Mouse (Mus musculus) hindbrain, postnatal 0 days (tissue): ENCODE measurements around the gene Grk1. TPM values are rescaled to one million over a fixed set of nuclear protein-coding genes. Genes with fewer than 3 reads are reported as not detected.

Source experiments
- ATAC-seq: fragments of 200-750 bp; cut with Nextera tagmentation; 2 replicates; pipeline ENCODE4 v1.8.0; 2017; ENCODE audit warnings: mild to moderate bottlenecking, moderate TSS enrichment, moderate library complexity
- DNase-seq: peaks from one replicate; pipeline ENCODE4 v3.0.0-alpha.2; 2015; ENCODE audit warnings: low spot score
- H3K27ac ChIP-seq: fragments of 300-500 bp; sonication (generic); 2 replicates; pipeline ENCODE4 v1.5.1; 2014; ENCODE audit warnings: mild to moderate bottlenecking
- H3K27me3 ChIP-seq: fragments of 300-500 bp; sonication (generic); 2 replicates; pipeline ENCODE4 v1.6.1; 2014; ENCODE audit warnings: low read length, mixed read lengths; ENCODE audit not compliant: insufficient read depth
- H3K36me3 ChIP-seq: fragments of 300-500 bp; sonication (generic); 2 replicates; pipeline ENCODE4 v1.6.1; 2014; ENCODE audit warnings: low read length, mixed read lengths; ENCODE audit not compliant: insufficient read depth
- H3K4me1 ChIP-seq: fragments of 300-500 bp; sonication (generic); 2 replicates; pipeline ENCODE4 v1.6.1; 2014; ENCODE audit warnings: antibody characterized with exemption, low read length, mixed read lengths; ENCODE audit not compliant: insufficient read depth
- H3K4me2 ChIP-seq: fragments of 300-500 bp; sonication (generic); 2 replicates; pipeline ENCODE4 v1.6.1; 2014; ENCODE audit warnings: low read depth, mild to moderate bottlenecking, low read length, moderate library complexity, mixed read lengths
- H3K4me3 ChIP-seq: fragments of 300-500 bp; sonication (generic); 2 replicates; pipeline ENCODE4 v1.5.1; 2014; ENCODE audit warnings: low read length
- H3K9ac ChIP-seq: fragments of 300-500 bp; sonication (generic); replicated peaks from 2 replicates; pipeline ENCODE4 v1.6.1; 2014; ENCODE audit warnings: mild to moderate bottlenecking, low read length, moderate library complexity, mixed read lengths
- H3K9me3 ChIP-seq: fragments of 300-500 bp; sonication (generic); 2 replicates; pipeline ENCODE4 v1.6.1; 2016; ENCODE audit warnings: low read length, mixed read lengths
- CTCF ChIP-seq: IDR thresholded peaks from 2 replicates; pipeline ENCODE4 v1.5.1; 2016; ENCODE audit warnings: antibody characterized with exemption, control low read depth, low read depth
- WGBS: fragments of 180-500 bp; shearing (Covaris S2); extraction: QIAGEN DNeasy Blood & Tissue Kit; methylation state at CpG from one replicate; pipeline ENCODE4 v1.1.7; 2014; 5-methylcytosine and 5-hydroxymethylcytosine counted together
- polyA plus RNA-seq: library from polyadenylated mRNA; unstranded; fragments of >200 nt; fragmentation: Nextera tagmentation; extraction: Ambion mirVana; gene quantifications from 2 replicates; pipeline ENCODE4 v1.2.1, GENCODE M21; 2015
- total RNA-seq: library from RNA; depleted of rRNA; stranded (reverse); fragments of >200 nt; gene quantifications from 2 replicates; pipeline ENCODE4 v1.2.3, GENCODE M21; 2014

The Grk1 gene
- total and polyA plus RNA-seq, 2 experiments from 2014 or later = not detected

DNA sequence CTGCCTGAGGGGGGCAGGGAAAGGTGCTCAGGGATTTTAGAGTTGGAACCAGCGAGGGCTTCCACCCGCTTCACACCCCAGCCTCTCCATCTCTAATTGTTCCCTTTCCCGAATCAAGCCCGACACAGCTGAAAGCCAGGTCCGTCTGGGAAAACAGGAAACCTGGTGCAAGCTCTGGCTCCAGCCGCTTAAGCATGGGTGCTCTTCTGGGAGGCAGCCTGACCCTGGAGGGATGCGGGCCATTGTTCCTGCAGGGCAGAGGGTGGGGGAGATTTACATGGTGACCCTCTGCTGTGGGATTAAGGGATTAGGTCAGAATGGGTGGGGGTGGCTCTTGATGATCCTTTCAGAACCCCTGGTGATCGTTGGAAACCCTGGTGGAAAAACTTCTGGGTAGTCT is 31.2 kb downstream of the Grk1 start:
- no peaks in the 10 kb centered on the region for H3K4me1 ChIP-seq
- no peak overlapping the region for H3K27ac ChIP-seq
- peaks cover 16% of the 10 kb centered on the region; the same call in 1 of the 2 replicates for H3K27me3 ChIP-seq
- TF ChIP-seq CTCF = no peak
- ATAC-seq (no peak), DNase-seq (no peak)
- H3K36me3 ChIP-seq = no peaks in the 10 kb centered on the region
- 17% methylated on average over 8 of the region's 8 CpGs for WGBS
- no peak overlapping the region for H3K9ac ChIP-seq
- H3K4me3 ChIP-seq = peak overlapping the region; percentile 8; the same call in 1 of the 2 replicates
- peak overlapping the region; percentile 21; the same call in 1 of the 2 replicates for H3K4me2 ChIP-seq
- no peaks in the 10 kb centered on the region for H3K9me3 ChIP-seq

DNA sequence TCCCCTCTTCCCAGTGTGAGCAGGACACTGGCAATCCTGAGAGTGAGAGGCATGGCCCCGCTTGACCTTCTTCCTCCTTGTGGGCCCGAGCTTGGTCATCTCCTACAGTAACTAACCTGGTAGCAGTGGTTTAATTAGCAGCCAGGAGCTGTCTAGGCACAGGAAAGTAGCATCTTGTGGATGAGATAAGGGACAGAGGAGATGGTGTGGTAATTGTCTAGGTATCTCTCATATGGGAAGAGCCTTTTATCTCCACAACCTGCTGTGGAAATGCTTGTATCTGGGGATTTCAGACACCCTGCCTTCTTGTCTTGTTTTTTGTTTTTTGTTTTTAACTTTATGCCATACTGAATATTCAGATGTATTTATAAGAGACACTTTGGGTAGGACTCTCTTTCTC is 32.6 kb downstream of the Grk1 start:
- WGBS = 80% methylated on average over 2 of the region's 2 CpGs
- H3K4me1 ChIP-seq = no peaks in the 10 kb centered on the region
- DNase-seq (no peak), ATAC-seq (no peak)
- peaks cover 16% of the 10 kb centered on the region; the same call in 1 of the 2 replicates for H3K27me3 ChIP-seq
- no peak for TF ChIP-seq CTCF
- H3K9ac ChIP-seq = no peak overlapping the region
- no peaks in the 10 kb centered on the region for H3K36me3 ChIP-seq
- H3K27ac ChIP-seq = no peak overlapping the region
- no peak overlapping the region for H3K4me2 ChIP-seq
- no peak overlapping the region for H3K4me3 ChIP-seq
- H3K9me3 ChIP-seq = no peaks in the 10 kb centered on the region

DNA sequence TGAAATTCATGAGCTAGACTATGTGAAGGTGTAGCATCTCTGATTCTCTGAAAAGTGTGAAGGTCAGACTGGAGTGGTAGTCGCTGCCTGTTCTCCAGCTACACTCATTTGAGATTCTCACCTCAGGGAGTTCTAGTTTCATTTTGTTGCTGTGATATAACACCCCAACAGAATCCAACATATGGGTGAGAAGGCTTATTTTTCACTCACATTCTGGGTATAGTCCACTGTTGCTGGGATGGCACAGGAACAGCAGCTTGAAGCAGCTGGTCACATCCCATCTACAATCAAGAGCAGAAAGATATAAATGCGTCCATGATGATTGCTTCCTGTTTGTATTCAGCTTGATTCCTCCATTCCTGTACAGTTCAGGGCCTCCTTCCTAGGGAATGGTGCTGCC is 37.3 kb downstream of the Grk1 start:
- H3K27me3 ChIP-seq = no peaks in the 10 kb centered on the region
- ATAC-seq (no peak), DNase-seq (no peak)
- H3K4me2 ChIP-seq = no peak overlapping the region
- no peak overlapping the region for H3K9ac ChIP-seq
- H3K27ac ChIP-seq = no peak overlapping the region
- WGBS = 99% methylated on average over 2 of the region's 2 CpGs
- no peak for TF ChIP-seq CTCF
- H3K4me3 ChIP-seq = no peak overlapping the region
- H3K9me3 ChIP-seq = no peaks in the 10 kb centered on the region
- no peaks in the 10 kb centered on the region for H3K4me1 ChIP-seq
- no peaks in the 10 kb centered on the region for H3K36me3 ChIP-seq

DNA sequence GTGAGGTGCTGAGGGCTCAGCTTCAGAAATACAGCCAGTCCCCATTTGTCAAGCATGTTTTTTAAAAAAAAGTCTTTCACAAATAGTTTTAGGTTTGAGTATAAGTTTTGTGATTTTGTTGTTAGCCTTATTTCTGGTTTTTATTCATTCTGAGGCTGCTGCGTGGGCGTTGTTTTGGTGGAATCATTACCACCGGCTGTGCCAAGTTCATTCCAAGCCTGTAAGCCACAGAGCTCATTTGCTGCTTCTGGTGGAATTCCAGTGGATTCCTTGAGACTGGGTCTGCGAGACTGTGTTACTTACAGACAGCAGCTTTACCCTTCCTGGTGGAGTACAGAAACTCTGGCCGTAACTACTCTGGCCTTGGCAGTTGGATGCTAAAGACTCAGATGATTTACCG is 41.6 kb downstream of the Grk1 start:
- Histone ChIP-seq H3K9ac (no peak overlapping the region), H3K4me1 (no peaks in the 10 kb centered on the region), H3K36me3 (no peaks in the 10 kb centered on the region), H3K4me2 (no peak overlapping the region), H3K4me3 (no peak overlapping the region), H3K9me3 (no peaks in the 10 kb centered on the region), H3K27ac (no peak overlapping the region), H3K27me3 (no peaks in the 10 kb centered on the region)
- ATAC-seq (no peak), DNase-seq (no peak)
- no peak for TF ChIP-seq CTCF
- 89% methylated on average over 6 of the region's 6 CpGs for WGBS

DNA sequence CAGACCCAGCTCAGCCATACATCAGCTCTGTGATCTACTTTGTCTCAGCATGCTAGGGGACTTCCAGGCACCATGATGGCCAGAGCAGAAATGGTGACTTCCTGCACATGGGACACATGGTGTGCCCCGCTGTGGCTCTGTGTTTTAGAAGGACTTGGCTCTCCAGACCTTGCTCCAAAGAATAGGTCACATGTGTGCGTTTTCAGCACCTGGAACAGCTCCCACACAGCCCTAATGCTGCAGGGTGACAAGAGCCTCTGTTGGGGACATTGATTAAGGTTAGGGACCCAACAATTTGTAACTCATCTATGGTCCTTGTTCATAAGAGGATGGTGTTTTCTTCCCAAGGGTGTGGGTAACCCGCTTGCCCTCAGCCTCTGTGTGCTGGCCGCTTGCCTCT is 43.3 kb downstream of the Grk1 start:
- TF ChIP-seq CTCF = no peak
- H3K4me2 ChIP-seq = no peak overlapping the region
- no peaks in the 10 kb centered on the region for H3K27me3 ChIP-seq
- no peak overlapping the region for H3K4me3 ChIP-seq
- no peaks in the 10 kb centered on the region for H3K36me3 ChIP-seq
- no peaks in the 10 kb centered on the region for H3K9me3 ChIP-seq
- H3K27ac ChIP-seq = no peak overlapping the region
- 52% methylated on average over 4 of the region's 4 CpGs for WGBS
- H3K9ac ChIP-seq = no peak overlapping the region
- DNase-seq = no peak
- no peaks in the 10 kb centered on the region for H3K4me1 ChIP-seq
- no peak for ATAC-seq

DNA sequence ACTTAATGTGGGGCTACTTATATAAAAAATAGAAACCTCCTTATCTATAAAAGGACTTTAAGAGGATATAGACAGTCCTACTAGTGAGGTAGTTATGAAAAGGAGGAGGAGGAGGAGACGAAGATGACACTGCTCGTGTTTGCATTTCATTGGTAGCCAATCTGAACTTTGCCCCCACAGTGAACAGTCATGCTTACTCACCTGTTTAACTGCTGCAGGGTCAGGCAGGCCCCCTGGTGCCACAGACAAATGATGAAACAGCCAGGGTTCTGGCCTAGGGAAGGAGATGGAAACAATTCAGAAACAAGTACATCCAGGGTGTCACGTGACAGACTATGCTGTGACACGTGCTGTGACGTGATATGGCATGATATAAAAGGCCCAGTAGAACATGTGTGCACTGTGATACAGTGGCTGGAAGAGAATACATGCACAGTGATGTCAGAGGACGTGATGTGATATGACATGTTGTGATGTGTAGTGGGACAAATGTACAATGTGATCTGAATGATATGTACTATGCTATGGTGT is 46.9 kb downstream of the Grk1 start:
- Histone ChIP-seq H3K4me2 (no peak overlapping the region), H3K27ac (no peak overlapping the region), H3K4me1 (no peaks in the 10 kb centered on the region), H3K9me3 (no peaks in the 10 kb centered on the region), H3K27me3 (no peaks in the 10 kb centered on the region), H3K9ac (no peak overlapping the region), H3K36me3 (no peaks in the 10 kb centered on the region), H3K4me3 (no peak overlapping the region)
- TF ChIP-seq CTCF = no peak
- 73% methylated on average over 6 of the region's 6 CpGs for WGBS
- ATAC-seq = no peak
- DNase-seq = no peak

DNA sequence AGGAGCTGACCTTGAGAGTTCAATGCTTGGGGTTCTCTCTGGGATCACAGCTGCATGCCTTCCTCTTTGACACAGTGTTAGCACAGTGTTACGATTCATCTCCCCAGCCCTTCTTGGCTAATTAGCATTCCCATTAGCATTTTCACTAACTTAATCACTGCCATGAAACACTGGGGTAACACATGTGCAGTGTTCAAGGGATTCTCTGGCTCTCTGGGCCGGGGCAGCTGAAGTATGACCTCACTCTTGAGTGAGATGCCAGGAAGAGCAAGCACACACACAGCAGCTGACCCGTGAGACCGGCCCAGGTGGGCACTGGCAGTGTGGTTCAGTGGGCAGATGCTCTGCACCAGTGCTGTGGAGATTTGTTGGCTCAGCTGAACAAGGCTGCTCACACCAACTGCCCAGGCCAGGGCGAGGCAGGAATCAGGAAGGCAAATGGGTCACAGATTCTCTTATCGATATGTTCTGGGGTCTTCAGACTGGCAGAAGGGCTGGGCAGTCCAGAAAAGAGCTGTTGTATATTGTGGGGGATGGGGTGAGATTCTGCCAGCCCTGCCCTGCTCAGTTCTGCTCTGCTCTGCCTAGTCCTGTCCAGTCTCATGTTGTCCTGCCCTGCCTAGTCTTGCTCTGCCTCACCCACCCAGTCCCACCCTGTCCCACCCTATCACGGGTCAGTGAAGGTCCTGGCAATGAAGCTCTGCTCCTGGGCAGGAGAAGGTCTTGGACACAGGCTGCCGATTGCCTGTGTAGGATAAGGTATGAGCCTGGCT is 49.6 kb downstream of the Grk1 start:
- Histone ChIP-seq H3K27me3 (no peaks in the 10 kb centered on the region), H3K36me3 (no peaks in the 10 kb centered on the region), H3K9me3 (no peaks in the 10 kb centered on the region), H3K9ac (no peak overlapping the region), H3K4me3 (no peak overlapping the region), H3K27ac (peak overlapping the region; percentile 54; the same call in 1 of the 2 replicates), H3K4me2 (no peak overlapping the region), H3K4me1 (no peaks in the 10 kb centered on the region)
- DNase-seq (peak; percentile 57), ATAC-seq (peak; percentile 87)
- WGBS = 46% methylated on average over 8 of the region's 8 CpGs
- no peak for TF ChIP-seq CTCF
